Mouse (Mus musculus) stomach, postnatal 0 days (tissue): Measurements from ENCODE around the gene Scamp4.

Experiments
- CTCF ChIP-seq: IDR thresholded peaks from 2 replicates; pipeline ENCODE4 v1.5.1; 2016; ENCODE audit warnings: antibody characterized with exemption, low read depth, mild to moderate bottlenecking, moderate library complexity
- EP300 ChIP-seq: optimal IDR thresholded peaks from 2 replicates; pipeline ENCODE3; 2016; ENCODE audit warnings: antibody characterized with exemption

- TF ChIP-seq CTCF (no peak), EP300 (no peak)
Observed at GRCm38 (mm10) chr10:80620365-80620764, 17.7 kb downstream of the Scamp4 start.
